Mouse (Mus musculus) limb, embryonic 13.5 days (tissue): ENCODE results near the gene Tmc5. TPM values are rescaled to one million over a fixed set of nuclear protein-coding genes. Genes with fewer than 3 reads are reported as not detected.

Experiments used
- ATAC-seq: fragments of 200-750 bp; cut with Nextera tagmentation; 2 replicates; pipeline ENCODE4 v1.8.0; 2017; ENCODE audit warnings: low read depth, moderate number of reproducible peaks, moderate TSS enrichment; ENCODE audit not compliant: low FRiP score
- H3K27ac ChIP-seq: fragments of 300-500 bp; sonication (generic); 2 replicates; pipeline ENCODE4 v1.5.1; 2015; ENCODE audit warnings: inconsistent platforms, mild to moderate bottlenecking, moderate library complexity
- H3K27me3 ChIP-seq: fragments of 300-500 bp; sonication (generic); 2 replicates; pipeline ENCODE4 v1.6.1; 2015; ENCODE audit warnings: mild to moderate bottlenecking, inconsistent platforms
- H3K36me3 ChIP-seq: fragments of 300-500 bp; sonication (generic); 2 replicates; pipeline ENCODE4 v1.6.1; 2015; ENCODE audit warnings: inconsistent platforms, mild to moderate bottlenecking, moderate library complexity
- H3K4me1 ChIP-seq: fragments of 300-500 bp; sonication (generic); 2 replicates; pipeline ENCODE4 v1.6.1; 2015; ENCODE audit warnings: inconsistent platforms
- H3K4me2 ChIP-seq: fragments of 300-500 bp; sonication (generic); replicated peaks from 2 replicates; pipeline ENCODE4 v1.6.1; 2015; ENCODE audit warnings: inconsistent platforms, mild to moderate bottlenecking, moderate library complexity
- H3K4me3 ChIP-seq: fragments of 300-500 bp; sonication (generic); 2 replicates; pipeline ENCODE4 v1.5.1; 2015; ENCODE audit warnings: moderate library complexity, mild to moderate bottlenecking, inconsistent platforms
- H3K9ac ChIP-seq: fragments of 300-500 bp; sonication (generic); 2 replicates; pipeline ENCODE4 v1.6.1; 2015; ENCODE audit warnings: mild to moderate bottlenecking, inconsistent platforms
- H3K9me3 ChIP-seq: fragments of 300-500 bp; sonication (generic); 2 replicates; pipeline ENCODE4 v1.6.1; 2016; ENCODE audit warnings: inconsistent platforms
- WGBS: fragments of 180-500 bp; shearing (Covaris S2); methylation state at CpG from one replicate; pipeline ENCODE4 v1.1.7; 2015; 5-methylcytosine and 5-hydroxymethylcytosine counted together
- polyA plus RNA-seq: library from polyadenylated mRNA; unstranded; fragments of >200 nt; fragmentation: Nextera tagmentation; extraction: Ambion mirVana; gene quantifications from 2 replicates; pipeline ENCODE4 v1.2.1, GENCODE M21; 2015

The Tmc5 gene
- polyA plus RNA-seq, result 0.08 and 0.10 TPM in 2 replicates

DNA sequence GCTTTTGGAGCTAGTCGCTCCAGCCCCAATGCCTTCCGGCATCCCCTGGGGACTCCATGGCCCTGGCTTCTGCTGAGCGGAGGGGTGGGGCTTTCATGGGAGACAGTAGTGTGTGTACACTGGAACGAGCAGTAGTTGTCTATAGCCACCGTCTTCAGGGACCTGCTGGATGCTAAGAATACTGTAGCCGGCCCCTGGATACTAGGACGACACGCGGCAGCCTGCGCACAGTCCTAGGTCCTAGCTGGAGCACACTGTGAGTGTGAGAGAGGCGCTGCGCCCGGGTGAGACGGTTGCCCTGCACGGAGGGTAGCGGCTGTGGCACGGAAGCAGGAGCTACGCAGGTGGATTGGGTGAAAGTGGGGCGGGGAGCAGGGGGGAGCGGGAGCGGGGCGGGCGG lies at the start of gene Tmc5:
Tmc5 (plus strand) TSS at position 97 of the 400 bp plus-strand sequence.
- no peak for ATAC-seq
- peak within 1 kb of the TSS; percentile 39 for H3K9ac ChIP-seq

DNA sequence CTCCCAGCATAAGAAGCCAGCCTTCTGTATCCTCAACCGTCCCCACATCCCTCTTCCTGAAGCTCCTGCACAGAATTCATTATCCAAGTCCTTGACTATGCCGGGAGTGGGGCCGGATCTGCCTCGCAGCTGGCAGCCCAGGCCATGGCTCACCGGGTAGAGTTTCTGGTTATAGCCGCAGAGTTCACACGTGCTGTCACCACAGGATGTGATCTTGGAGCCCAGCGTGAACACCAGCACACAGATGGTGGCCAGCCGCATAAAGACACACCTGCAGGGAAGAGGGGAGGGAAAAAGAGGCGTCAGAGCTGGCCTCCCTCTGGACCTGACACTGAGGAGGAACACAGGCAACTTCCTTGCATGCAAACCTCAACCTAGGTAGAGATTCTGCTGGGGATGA lies 49.6 kb upstream of the Tmc5 start:
- Histone ChIP-seq H3K9ac (no peak overlapping the region), H3K27me3 (no peaks in the 10 kb centered on the region), H3K27ac (no peak overlapping the region), H3K4me3 (no peak overlapping the region), H3K4me2 (no peak overlapping the region), H3K4me1 (no peaks in the 10 kb centered on the region), H3K9me3 (peaks cover 2% of the 10 kb centered on the region; the same call in 1 of the 2 replicates), H3K36me3 (peaks cover 25% of the 10 kb centered on the region)
- ATAC-seq, result no peak
- WGBS, result 56% methylated on average over 10 of the region's 10 CpGs

More for the DNA sequence above, at the start of gene Tmc5:
- H3K9me3 ChIP-seq, result no peaks in the 10 kb centered on the region
- H3K36me3 ChIP-seq, result no peaks in the 10 kb centered on the region
- H3K4me3 ChIP-seq, result peak within 1 kb of the TSS; percentile 26
- WGBS, result 7% methylated on average over 22 of the region's 23 CpGs
- no peak within 1 kb of the TSS for H3K27ac ChIP-seq
- peaks cover 41% of the 10 kb centered on the region for H3K4me1 ChIP-seq
- peak within 1 kb of the TSS; percentile 55 for H3K4me2 ChIP-seq
- H3K27me3 ChIP-seq, result peaks cover 44% of the 10 kb centered on the region

DNA sequence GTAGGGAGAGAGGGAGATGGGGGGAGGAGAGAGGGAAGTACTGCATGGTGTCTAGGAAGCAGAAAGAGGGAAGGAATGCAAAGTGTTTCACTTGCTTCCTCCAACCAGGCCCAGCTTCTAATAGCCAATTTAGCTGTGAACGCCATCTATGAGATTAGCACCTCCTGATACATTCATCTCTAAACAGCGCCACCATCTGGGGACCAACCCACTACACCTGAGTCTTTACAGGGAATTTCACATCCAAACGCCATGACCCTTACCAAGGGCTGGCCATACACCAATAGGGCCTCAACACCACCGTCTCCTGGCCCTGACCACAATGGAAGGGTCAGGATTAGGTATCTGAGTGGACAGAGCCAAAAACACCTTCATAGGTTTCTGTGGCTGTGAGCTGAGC lies 43.2 kb upstream of the Tmc5 start:
- H3K4me2 ChIP-seq, result no peak overlapping the region
- no peak for ATAC-seq
- H3K27me3 ChIP-seq, result no peaks in the 10 kb centered on the region
- peaks cover 39% of the 10 kb centered on the region for H3K36me3 ChIP-seq
- no peaks in the 10 kb centered on the region for H3K4me1 ChIP-seq
- no peak overlapping the region for H3K4me3 ChIP-seq
- no peak overlapping the region for H3K27ac ChIP-seq
- 72% methylated on average over 4 of the region's 4 CpGs for WGBS
- peaks cover 3% of the 10 kb centered on the region; the same call in 1 of the 2 replicates for H3K9me3 ChIP-seq
- H3K9ac ChIP-seq, result no peak overlapping the region

DNA sequence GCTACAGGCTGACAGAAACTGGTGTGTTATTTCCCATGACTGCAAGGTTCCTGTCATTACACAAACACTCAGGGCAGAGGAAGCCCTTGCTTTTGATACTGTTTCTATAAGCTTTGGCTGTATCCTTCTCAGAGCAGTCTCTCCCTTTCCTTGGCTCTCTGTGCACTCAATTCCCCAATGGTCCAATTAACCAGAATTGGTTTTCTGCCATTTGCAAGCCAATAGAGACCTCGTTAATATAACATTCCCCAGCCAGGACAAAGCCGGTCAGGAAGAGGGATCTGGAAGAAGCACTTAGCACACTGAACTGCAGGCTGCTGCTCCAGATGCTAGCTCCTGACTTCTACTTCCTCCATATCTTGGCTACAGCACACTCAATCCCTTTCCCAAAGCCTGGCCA lies 42.8 kb upstream of the Tmc5 start:
- H3K4me3 ChIP-seq, result no peak overlapping the region
- no peaks in the 10 kb centered on the region for H3K4me1 ChIP-seq
- H3K4me2 ChIP-seq, result no peak overlapping the region
- H3K36me3 ChIP-seq, result peaks cover 37% of the 10 kb centered on the region
- no peak overlapping the region for H3K27ac ChIP-seq
- WGBS, result 38% methylated on average over 2 of the region's 2 CpGs
- H3K9ac ChIP-seq, result no peak overlapping the region
- peaks cover 3% of the 10 kb centered on the region; the same call in 1 of the 2 replicates for H3K9me3 ChIP-seq
- peak; percentile 84 for ATAC-seq
- H3K27me3 ChIP-seq, result no peaks in the 10 kb centered on the region

DNA sequence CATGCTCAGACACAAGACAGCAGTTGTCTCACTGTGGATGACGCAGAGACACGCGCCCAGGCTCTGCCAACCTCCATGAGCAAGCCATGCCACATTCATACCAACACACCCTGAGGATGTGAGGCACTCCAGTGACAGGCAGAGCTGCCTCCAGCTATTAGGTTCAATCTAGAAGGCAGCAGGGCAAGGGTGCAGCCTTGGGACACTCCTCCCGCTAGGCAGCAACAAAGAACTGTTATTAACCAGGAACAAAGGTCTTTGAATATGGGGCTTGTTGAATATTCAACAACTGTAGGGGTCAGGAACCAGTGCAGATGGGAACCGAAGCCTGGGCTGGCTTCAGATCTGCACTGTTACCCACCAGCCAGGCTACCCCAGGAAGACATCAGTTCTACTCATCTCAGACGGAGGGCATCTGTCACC lies 28.0 kb upstream of the Tmc5 start:
- no peak for ATAC-seq
- no peak overlapping the region for H3K9ac ChIP-seq
- H3K36me3 ChIP-seq, result 0 out of 2 replicates have a peak, but pooled peaks cover under 1% of the 10 kb centered on the region
- no peak overlapping the region for H3K4me2 ChIP-seq
- H3K27ac ChIP-seq, result no peak overlapping the region
- no peaks in the 10 kb centered on the region for H3K9me3 ChIP-seq
- WGBS, result 78% methylated on average over 6 of the region's 6 CpGs
- no peak overlapping the region for H3K4me3 ChIP-seq
- H3K27me3 ChIP-seq, result no peaks in the 10 kb centered on the region
- H3K4me1 ChIP-seq, result no peaks in the 10 kb centered on the region

DNA sequence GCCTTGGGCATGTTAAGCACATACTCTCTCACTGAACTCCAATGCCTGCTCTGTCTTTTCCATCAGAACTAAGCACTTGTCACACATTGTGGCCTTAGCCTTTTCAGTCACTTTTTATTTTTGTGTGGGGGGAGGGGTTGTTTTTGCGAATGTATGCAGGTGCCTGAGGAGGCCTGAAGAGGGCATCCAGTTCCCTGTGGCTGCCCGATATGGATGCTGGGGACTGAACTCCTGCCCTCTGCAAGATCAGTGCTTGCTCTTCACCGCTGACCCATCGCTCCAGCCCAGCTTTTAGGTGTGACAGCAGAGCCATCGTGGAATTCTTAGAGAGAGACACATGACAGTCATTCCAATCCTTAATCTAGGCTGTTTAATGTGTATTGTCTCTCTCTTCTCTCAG lies 25.7 kb upstream of the Tmc5 start:
- no peak overlapping the region for H3K9ac ChIP-seq
- 64% methylated on average over 5 of the region's 5 CpGs for WGBS
- H3K4me2 ChIP-seq, result no peak overlapping the region
- no peaks in the 10 kb centered on the region for H3K36me3 ChIP-seq
- H3K9me3 ChIP-seq, result no peaks in the 10 kb centered on the region
- no peak for ATAC-seq
- no peak overlapping the region for H3K27ac ChIP-seq
- H3K4me1 ChIP-seq, result no peaks in the 10 kb centered on the region
- H3K4me3 ChIP-seq, result no peak overlapping the region
- H3K27me3 ChIP-seq, result no peaks in the 10 kb centered on the region

DNA sequence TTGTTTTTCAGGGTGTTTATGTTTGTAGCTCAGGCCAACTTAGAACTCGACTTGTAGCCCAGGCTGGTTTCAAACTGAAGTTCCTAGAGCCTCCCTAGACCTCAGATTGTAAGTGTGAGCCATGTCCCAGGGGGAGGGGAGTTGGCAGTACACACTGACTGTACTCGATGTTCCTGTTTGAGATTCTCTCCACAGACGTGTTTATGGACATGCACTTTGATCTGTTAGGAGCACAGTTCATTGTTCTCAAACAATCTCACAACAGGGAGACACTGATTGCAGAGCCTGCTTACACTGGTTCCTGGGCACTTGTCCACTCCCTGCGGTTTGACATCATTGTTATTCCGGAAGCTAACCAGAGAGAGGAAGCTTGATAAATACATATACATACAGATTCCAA lies 25.1 kb upstream of the Tmc5 start:
- no peak for ATAC-seq
- Histone ChIP-seq H3K27me3 (no peaks in the 10 kb centered on the region), H3K4me3 (no peak overlapping the region), H3K4me2 (no peak overlapping the region), H3K9ac (no peak overlapping the region), H3K36me3 (no peaks in the 10 kb centered on the region), H3K27ac (no peak overlapping the region), H3K9me3 (no peaks in the 10 kb centered on the region), H3K4me1 (no peaks in the 10 kb centered on the region)
- WGBS, result 75% methylated on average over 5 of the region's 5 CpGs

DNA sequence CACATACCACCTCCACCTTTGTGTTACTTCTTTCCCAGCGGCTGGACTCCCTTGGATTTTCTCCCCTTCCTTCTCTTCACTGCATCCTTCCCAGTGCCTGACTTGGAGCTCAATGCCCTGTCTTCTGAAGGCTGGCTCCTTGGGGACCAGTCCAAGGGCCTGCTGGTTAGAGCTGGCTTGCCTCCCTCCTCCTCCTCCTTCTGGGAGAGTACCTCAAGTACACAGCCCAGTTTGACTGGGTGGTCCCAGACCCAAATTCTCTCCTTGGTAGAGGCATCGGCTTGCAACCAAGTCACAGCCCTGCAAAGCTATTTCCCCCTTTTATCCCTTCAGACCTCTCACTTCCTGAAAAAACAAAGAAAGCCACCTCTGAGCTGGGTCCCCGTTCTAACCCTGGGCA lies 18.8 kb upstream of the Tmc5 start:
- no peak overlapping the region for H3K4me2 ChIP-seq
- H3K36me3 ChIP-seq, result no peaks in the 10 kb centered on the region; the same call in 1 of the 2 replicates
- H3K27ac ChIP-seq, result no peak overlapping the region
- no peaks in the 10 kb centered on the region; the same call in 1 of the 2 replicates for H3K27me3 ChIP-seq
- H3K9ac ChIP-seq, result no peak overlapping the region
- H3K4me1 ChIP-seq, result no peaks in the 10 kb centered on the region
- no peak overlapping the region for H3K4me3 ChIP-seq
- no peak for ATAC-seq
- no peaks in the 10 kb centered on the region for H3K9me3 ChIP-seq
- 68% methylated on average over 3 of the region's 3 CpGs for WGBS

DNA sequence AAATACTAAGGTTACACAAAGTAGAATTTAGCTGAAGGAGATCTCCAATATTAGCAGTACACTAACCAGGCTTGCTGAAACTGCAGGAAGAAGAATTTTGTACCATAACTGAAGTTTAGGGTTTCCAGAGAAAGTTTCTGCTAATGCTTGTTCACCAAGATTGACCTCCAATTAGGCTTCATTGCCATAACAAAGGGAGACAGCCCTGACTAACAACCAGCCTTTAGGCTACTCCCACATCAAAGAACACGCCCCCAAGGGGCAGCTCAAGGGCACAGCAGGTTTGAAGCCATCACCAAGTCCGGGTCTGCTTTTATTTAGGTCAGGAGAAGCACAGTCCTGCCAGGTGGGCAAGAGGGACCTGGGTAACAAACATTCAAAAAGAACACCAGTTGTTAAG lies 17.2 kb upstream of the Tmc5 start:
- Histone ChIP-seq H3K9ac (no peak overlapping the region), H3K4me3 (no peak overlapping the region), H3K4me2 (no peak overlapping the region), H3K27me3 (no peaks in the 10 kb centered on the region; the same call in 1 of the 2 replicates), H3K9me3 (no peaks in the 10 kb centered on the region), H3K36me3 (no peaks in the 10 kb centered on the region; the same call in 1 of the 2 replicates), H3K4me1 (peaks cover 8% of the 10 kb centered on the region; the same call in 1 of the 2 replicates), H3K27ac (no peak overlapping the region)
- WGBS, result 78% methylated on average over 2 of the region's 2 CpGs
- no peak for ATAC-seq

DNA sequence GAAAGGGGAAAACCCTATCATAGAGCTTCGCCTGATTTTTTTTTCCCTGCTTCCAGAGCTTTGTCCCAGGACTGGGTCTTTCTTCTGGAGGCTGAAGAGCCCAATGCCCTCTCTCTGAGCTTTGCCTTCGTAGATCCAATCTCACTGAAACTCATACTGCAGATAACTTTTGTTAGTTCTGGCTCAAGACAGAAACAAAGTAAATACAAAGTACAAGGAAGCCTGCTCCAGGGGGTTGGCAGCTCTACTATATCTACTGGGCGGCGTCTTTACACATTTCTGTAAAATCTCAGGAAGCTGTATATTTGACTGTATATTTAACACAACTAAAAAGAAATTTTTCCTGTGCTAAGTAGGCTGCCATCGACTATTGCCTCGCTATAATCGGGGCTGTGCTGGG lies 13.3 kb upstream of the Tmc5 start:
- Histone ChIP-seq H3K27ac (no peak overlapping the region), H3K9ac (peak overlapping the region; percentile 82), H3K4me2 (peak overlapping the region; percentile 90), H3K27me3 (no peaks in the 10 kb centered on the region; the same call in 1 of the 2 replicates), H3K36me3 (no peaks in the 10 kb centered on the region; the same call in 1 of the 2 replicates), H3K4me3 (peak overlapping the region; percentile 69), H3K9me3 (no peaks in the 10 kb centered on the region), H3K4me1 (peaks cover 8% of the 10 kb centered on the region; the same call in 1 of the 2 replicates)
- no peak for ATAC-seq
- WGBS, result 22% methylated on average over 7 of the region's 7 CpGs

DNA sequence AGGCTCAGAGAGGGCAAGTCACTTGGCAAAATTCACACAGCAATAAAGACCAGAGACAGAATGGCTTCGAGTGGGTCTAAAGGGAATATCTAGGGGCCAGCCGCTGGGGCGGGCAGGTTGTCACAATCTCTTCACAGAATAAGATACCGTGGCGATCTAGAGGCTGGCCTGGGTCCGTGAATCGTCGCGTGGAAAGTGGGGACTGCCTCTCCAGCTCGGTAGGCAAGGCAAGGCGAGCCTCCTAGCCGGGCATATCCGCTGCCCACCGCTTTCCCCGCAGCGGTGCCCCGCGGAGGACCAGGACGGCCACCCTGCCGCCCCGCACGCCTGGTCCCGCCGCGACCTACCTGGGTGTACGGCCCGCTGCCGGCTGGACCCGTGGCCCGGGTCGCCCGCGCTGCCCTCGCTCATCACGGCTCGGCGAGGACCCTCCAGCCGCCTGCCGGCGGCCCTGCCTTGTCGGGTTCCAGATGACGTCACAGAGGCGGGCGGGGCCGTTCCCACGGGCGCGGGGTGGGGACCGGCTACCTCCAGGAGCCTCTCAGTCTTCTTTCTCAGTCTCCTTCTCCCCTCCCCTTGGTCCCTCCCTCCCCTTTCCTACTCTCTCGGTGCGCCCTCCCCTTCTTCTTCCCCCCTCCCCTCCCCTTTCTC lies 12.7 kb upstream of the Tmc5 start, which contains the start of gene Tmc7:
Tmc7 (minus strand) TSS at position 480 of the 651 bp plus-strand sequence.
- ATAC-seq, result peak; percentile 86
- under 1% methylated on average over 51 of the region's 51 CpGs for WGBS
- H3K9ac ChIP-seq, result peak within 1 kb of the TSS; percentile 82
- peak within 1 kb of the TSS; percentile 69 for H3K4me3 ChIP-seq
- peaks cover 8% of the 10 kb centered on the region; the same call in 1 of the 2 replicates for H3K4me1 ChIP-seq
- no peaks in the 10 kb centered on the region; the same call in 1 of the 2 replicates for H3K27me3 ChIP-seq
- H3K4me2 ChIP-seq, result peak within 1 kb of the TSS; percentile 90
- no peaks in the 10 kb centered on the region; the same call in 1 of the 2 replicates for H3K36me3 ChIP-seq
- no peak within 1 kb of the TSS for H3K27ac ChIP-seq
- H3K9me3 ChIP-seq, result no peaks in the 10 kb centered on the region

DNA sequence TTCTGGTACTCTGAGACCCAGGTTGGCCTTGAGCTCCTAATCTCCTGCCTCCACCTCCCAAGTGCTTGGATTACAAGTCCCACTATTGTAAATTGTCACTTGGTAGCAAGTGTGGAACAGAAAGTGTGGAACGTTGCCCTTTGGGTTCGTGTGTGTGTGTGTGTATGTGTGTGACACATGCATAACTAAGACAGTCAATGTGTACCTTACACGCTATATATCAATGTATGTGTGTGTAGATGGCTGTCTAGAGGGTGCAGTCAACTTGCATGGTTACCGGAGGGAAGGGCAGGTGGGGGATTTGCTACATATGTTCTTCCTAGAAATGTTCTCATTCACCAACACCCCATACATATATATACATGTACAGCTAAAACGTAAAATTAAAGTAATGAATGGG lies 12.2 kb upstream of the Tmc5 start:
- H3K27ac ChIP-seq, result no peak overlapping the region
- no peaks in the 10 kb centered on the region; the same call in 1 of the 2 replicates for H3K27me3 ChIP-seq
- peak overlapping the region; percentile 90 for H3K4me2 ChIP-seq
- no peak for ATAC-seq
- H3K9me3 ChIP-seq, result no peaks in the 10 kb centered on the region
- H3K4me3 ChIP-seq, result peak overlapping the region; percentile 69
- no peaks in the 10 kb centered on the region; the same call in 1 of the 2 replicates for H3K36me3 ChIP-seq
- H3K4me1 ChIP-seq, result peaks cover 8% of the 10 kb centered on the region; the same call in 1 of the 2 replicates
- H3K9ac ChIP-seq, result no peak overlapping the region
- WGBS, result 70% methylated on average over 5 of the region's 5 CpGs
